ENCODE assay signal across 13 mouse cellular contexts in the genomic region with DNA sequence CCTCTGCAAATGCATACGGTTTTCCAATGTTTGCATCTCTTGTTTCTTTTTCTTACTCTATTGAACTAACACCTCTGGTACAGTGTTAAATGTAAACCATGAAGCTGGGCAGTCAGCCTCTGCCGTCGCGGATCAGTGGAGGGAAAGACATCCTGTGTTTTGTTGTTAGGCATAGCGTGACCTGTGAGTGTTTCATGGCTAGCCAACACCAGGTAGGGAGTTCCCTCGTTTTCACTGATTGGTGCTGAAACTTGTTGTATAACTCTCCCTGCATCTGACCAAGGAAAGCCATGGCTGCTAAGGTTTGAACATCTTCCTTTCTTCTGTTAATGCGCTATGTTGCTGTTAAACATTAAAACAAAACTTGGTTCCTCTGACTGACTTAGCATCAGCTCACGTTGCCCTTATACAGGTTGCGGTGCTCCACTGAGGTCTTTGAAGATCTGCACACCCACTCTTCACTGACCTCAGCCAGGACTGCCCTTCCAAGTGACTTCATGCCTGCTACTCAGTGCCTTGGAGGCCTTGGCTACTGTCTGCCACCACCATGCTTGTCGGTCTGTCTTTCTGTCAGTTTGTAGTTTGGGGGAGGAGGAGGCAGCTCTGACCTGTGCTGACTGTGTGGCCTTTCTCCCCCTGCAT.
"Had no signal": no experiment of that assay in that cellular context is flagged by ENCODE, and none has a peak within 500 bp of the region (broad histone marks: within the 10 kb centered on the region; RNA-seq: fewer than 3 reads in every experiment).

No protein-coding gene starts in this region.

- H3K4me1 ChIP-seq: liver, embryonic 12.5 days had no signal

- H3K27me3 ChIP-seq: limb, embryonic 15.5 days; liver, embryonic 12.5 days; midbrain, embryonic 13.5 days; neural tube, embryonic 12.5 days; stomach, embryonic 15.5 days had no signal

- H3K4me3 ChIP-seq: layer of hippocampus, adult 2 months; limb, embryonic 15.5 days; liver, embryonic 12.5 days; midbrain, embryonic 13.5 days; myocyte; neural tube, embryonic 12.5 days; stomach, embryonic 15.5 days had no signal

- H3K27ac ChIP-seq: hindbrain, postnatal 0 days; layer of hippocampus, adult 2 months; limb, embryonic 15.5 days; liver, embryonic 12.5 days; midbrain, embryonic 13.5 days; neural tube, embryonic 12.5 days; stomach, embryonic 15.5 days had no signal

- H3K9ac ChIP-seq: limb, embryonic 15.5 days; liver, embryonic 12.5 days; lung, embryonic 14.5 days; midbrain, embryonic 13.5 days; neural tube, embryonic 12.5 days; stomach, embryonic 15.5 days had no signal

- H3K4me2 ChIP-seq: limb, embryonic 15.5 days; liver, embryonic 12.5 days; lung, embryonic 14.5 days; midbrain, embryonic 13.5 days; neural tube, embryonic 12.5 days; stomach, embryonic 15.5 days had no signal

- H3K36me3 ChIP-seq: midbrain, embryonic 13.5 days; neural tube, embryonic 12.5 days; stomach, embryonic 15.5 days had no signal

- H3K9me3 ChIP-seq: limb, embryonic 15.5 days; liver, embryonic 12.5 days; midbrain, embryonic 13.5 days; neural tube, embryonic 12.5 days; stomach, embryonic 15.5 days had no signal

- DNase-seq: lung, embryonic 14.5 days; lung, postnatal 10 days; retina, postnatal 1 day; thymus, adult 2 months; thymus, postnatal 25 days had no signal

- ATAC-seq: hindbrain, postnatal 0 days; liver, embryonic 12.5 days; midbrain, embryonic 13.5 days had no signal
